Mouse (Mus musculus): ENCODE data around the gene Slco2a1. TPM values are rescaled to one million over a fixed set of nuclear protein-coding genes. Genes with fewer than 3 reads are reported as not detected.

The Slco2a1 gene
- polyA plus RNA-seq, 1 experiment: 0.54 TPM

- no peak for TF ChIP-seq CTCF (IDR thresholded peaks at IDR 0.05; ENCODE audit: extremely low read depth, insufficient read depth, low read length)
- no peak for TF ChIP-seq POLR2A (IDR thresholded peaks at IDR 0.05; ENCODE audit: extremely low read depth, insufficient read depth, low read length)
- Histone ChIP-seq H3K27ac (ENCODE audit: insufficient read depth, low read length) (no peak overlapping the region), H3K4me1 (ENCODE audit: control insufficient read depth, insufficient read depth, low read length) (no peaks in the 10 kb centered on the region), H3K4me3 (ENCODE audit: insufficient read depth, low read length) (no peak overlapping the region)
Measured at GRCm38 (mm10) chr9:103068769-103069168, 80.3 kb downstream of the Slco2a1 start.

GRCm38 (mm10) chr9:103071541-103072203 is 83.2 kb downstream of the Slco2a1 start:
- H3K4me1 ChIP-seq (ENCODE audit: control insufficient read depth, insufficient read depth, low read length): no peaks in the 10 kb centered on the region
- no peak overlapping the region for H3K4me3 ChIP-seq (ENCODE audit: insufficient read depth, low read length)
- no peak overlapping the region for H3K27ac ChIP-seq (ENCODE audit: insufficient read depth, low read length)
- TF ChIP-seq POLR2A (IDR thresholded peaks at IDR 0.05; ENCODE audit: extremely low read depth, insufficient read depth, low read length): no peak

DNA sequence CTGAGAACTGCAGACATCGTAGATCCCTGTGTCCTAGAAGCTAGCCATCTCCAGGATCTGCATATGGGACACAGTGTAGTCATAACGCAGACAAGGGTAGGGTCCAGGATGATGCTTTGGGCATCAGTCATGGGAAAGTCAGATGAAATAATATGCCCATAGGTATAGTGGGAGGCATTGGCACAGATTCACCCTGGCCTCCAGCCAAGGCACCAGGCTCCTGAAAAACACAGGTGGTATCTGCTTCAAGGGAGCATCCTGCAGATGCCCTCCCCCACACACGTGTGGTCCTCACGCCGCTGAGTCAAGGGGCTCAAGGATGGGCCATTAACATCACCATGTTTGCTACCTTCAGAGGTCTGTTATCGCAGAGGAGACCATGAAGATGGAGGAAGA is 83.7 kb downstream of the Slco2a1 start:
- TF ChIP-seq POLR2A (IDR thresholded peaks at IDR 0.05; ENCODE audit: extremely low read depth, insufficient read depth, low read length) (no peak), CTCF (IDR thresholded peaks at IDR 0.05; ENCODE audit: extremely low read depth, insufficient read depth, low read length) (no peak)
- Histone ChIP-seq H3K4me1 (ENCODE audit: control insufficient read depth, insufficient read depth, low read length) (no peaks in the 10 kb centered on the region), H3K4me3 (ENCODE audit: insufficient read depth, low read length) (no peak overlapping the region), H3K27ac (ENCODE audit: insufficient read depth, low read length) (no peak overlapping the region)

DNA sequence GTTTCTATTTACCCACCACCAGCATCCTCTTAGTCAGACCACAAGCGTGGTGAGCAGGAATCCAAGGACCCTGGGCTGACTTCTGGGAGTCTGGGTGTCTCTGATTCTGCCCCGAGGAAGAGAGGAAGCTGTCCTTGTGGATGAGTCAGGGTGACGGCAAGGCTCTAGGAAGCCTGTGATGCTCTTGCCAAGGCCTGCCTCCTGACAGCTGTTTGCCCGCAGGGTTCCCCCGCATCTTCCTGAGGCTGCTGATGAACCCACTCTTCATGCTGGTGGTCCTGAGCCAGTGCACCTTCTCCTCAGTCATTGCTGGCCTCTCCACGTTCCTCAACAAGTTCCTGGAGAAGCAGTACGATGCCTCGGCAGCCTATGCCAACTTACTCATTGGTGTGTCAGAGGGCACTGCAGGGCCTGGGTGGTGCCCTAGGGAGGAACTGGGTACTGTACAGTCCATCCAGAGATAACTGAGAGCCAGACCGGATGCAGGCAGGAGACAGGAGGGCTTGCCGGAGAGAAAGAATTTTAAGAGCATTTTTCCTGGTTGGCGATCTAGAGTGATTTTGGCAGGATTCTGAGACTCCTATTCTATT is 84.5 kb downstream of the Slco2a1 start:
- Histone ChIP-seq H3K4me3 (ENCODE audit: insufficient read depth, low read length) (no peak overlapping the region), H3K4me1 (ENCODE audit: control insufficient read depth, insufficient read depth, low read length) (no peaks in the 10 kb centered on the region), H3K27ac (ENCODE audit: insufficient read depth, low read length) (no peak overlapping the region)
- TF ChIP-seq POLR2A (IDR thresholded peaks at IDR 0.05; ENCODE audit: extremely low read depth, insufficient read depth, low read length): no peak
- no peak for TF ChIP-seq CTCF (IDR thresholded peaks at IDR 0.05; ENCODE audit: extremely low read depth, insufficient read depth, low read length)

DNA sequence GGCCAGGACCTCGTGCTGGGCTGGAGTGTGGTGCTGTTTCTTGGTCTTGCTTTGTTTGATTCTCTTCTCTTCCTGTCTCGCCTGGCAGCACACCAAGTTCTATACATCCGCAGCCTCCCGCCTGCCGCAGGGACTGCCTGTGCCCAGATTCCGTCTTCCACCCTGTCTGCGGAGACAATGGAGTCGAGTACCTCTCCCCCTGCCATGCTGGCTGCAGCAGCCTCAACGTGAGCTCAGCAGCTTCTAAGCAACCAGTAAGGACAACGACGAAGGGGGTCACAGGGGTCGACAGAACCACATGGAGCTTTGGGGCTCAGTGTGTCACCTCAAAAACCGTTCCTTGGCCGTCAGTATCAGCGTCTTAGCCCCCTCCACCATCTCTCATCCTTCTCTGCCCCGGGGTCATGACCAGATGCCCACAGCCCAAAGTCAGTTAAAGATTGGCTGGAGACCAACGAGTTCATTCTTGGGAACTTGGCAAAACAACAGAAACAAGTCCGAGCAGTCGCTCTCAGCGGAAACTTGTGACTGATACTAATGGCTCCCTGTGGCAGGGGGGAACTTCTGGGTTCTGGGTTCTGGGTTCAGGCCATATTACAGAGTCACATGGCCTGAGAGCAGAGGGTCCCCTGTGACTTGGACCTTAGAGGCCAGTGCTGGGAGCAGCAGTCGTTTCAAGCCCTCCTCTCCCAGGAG is 88.5 kb downstream of the Slco2a1 start:
- TF ChIP-seq POLR2A (IDR thresholded peaks at IDR 0.05; ENCODE audit: extremely low read depth, insufficient read depth, low read length) (no peak), CTCF (IDR thresholded peaks at IDR 0.05; ENCODE audit: extremely low read depth, insufficient read depth, low read length) (no peak)
- Histone ChIP-seq H3K27ac (ENCODE audit: insufficient read depth, low read length) (no peak overlapping the region), H3K4me1 (ENCODE audit: control insufficient read depth, insufficient read depth, low read length) (no peaks in the 10 kb centered on the region), H3K4me3 (ENCODE audit: insufficient read depth, low read length) (no peak overlapping the region)

- H3K4me3 ChIP-seq (ENCODE audit: insufficient read depth, low read length): no peak overlapping the region
- no peaks in the 10 kb centered on the region; the same call in 1 of the 2 replicates for H3K4me1 ChIP-seq (ENCODE audit: control insufficient read depth, insufficient read depth, low read length)
- no peak overlapping the region for H3K27ac ChIP-seq (ENCODE audit: insufficient read depth, low read length)
- no peak for TF ChIP-seq CTCF (IDR thresholded peaks at IDR 0.05; ENCODE audit: extremely low read depth, insufficient read depth, low read length)
- no peak for TF ChIP-seq POLR2A (IDR thresholded peaks at IDR 0.05; ENCODE audit: extremely low read depth, insufficient read depth, low read length)
Measured at GRCm38 (mm10) chr9:103078194-103078691, 89.7 kb downstream of the Slco2a1 start.

- Histone ChIP-seq H3K4me3 (ENCODE audit: insufficient read depth, low read length) (no peak overlapping the region), H3K4me1 (ENCODE audit: control insufficient read depth, insufficient read depth, low read length) (no peaks in the 10 kb centered on the region; the same call in 1 of the 2 replicates), H3K27ac (ENCODE audit: insufficient read depth, low read length) (no peak overlapping the region)
- TF ChIP-seq POLR2A (IDR thresholded peaks at IDR 0.05; ENCODE audit: extremely low read depth, insufficient read depth, low read length) (no peak), CTCF (IDR thresholded peaks at IDR 0.05; ENCODE audit: extremely low read depth, insufficient read depth, low read length) (no peak)
Measured at GRCm38 (mm10) chr9:103080211-103080610, 91.7 kb downstream of the Slco2a1 start.

DNA sequence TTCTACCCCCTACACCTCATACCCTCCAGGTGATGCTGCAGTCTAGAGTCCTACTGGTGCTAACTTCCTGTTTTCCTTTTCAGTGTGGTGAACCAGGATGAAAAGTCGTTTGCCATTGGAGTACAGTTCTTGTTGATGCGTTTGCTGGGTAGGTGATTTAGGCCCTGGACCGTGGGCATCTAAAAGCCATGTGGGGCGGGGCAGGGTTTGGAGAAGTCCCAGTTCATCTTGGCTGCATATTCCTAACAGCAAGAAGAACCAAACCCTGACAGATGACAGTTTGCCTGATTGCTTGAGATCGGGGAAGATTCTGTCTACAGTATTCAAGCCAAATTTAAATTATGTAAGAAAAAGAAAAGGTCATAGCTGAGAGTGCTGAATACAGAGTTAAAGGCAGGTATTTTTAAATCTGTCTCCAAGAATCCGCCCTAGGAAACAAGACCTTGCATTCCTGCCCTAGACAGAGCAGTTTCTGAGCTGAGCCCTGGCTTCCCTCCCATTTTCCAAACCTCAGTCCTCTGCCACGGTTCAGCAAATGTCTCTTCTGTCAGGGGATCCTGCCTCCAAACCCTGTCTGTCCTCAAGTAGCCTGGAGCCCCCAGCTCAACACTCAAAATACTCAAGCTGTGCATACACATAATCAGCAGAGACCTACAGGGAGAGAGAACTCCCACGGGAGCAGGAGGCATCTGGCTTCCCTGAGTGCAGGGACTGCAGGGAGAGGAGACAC is 93.9 kb downstream of the Slco2a1 start:
- no peaks in the 10 kb centered on the region; the same call in 1 of the 2 replicates for H3K4me1 ChIP-seq (ENCODE audit: control insufficient read depth, insufficient read depth, low read length)
- no peak for TF ChIP-seq POLR2A (IDR thresholded peaks at IDR 0.05; ENCODE audit: extremely low read depth, insufficient read depth, low read length)
- no peak for TF ChIP-seq CTCF (IDR thresholded peaks at IDR 0.05; ENCODE audit: extremely low read depth, insufficient read depth, low read length)
- no peak overlapping the region for H3K4me3 ChIP-seq (ENCODE audit: insufficient read depth, low read length)
- no peak overlapping the region for H3K27ac ChIP-seq (ENCODE audit: insufficient read depth, low read length)

- TF ChIP-seq CTCF (IDR thresholded peaks at IDR 0.05; ENCODE audit: extremely low read depth, insufficient read depth, low read length) (no peak), POLR2A (IDR thresholded peaks at IDR 0.05; ENCODE audit: extremely low read depth, insufficient read depth, low read length) (no peak)
- Histone ChIP-seq H3K27ac (ENCODE audit: insufficient read depth, low read length) (no peak overlapping the region), H3K4me3 (ENCODE audit: insufficient read depth, low read length) (no peak overlapping the region), H3K4me1 (ENCODE audit: control insufficient read depth, insufficient read depth, low read length) (no peaks in the 10 kb centered on the region; the same call in 1 of the 2 replicates)
Measured at GRCm38 (mm10) chr9:103083405-103083804, 94.9 kb downstream of the Slco2a1 start.
